Mouse (Mus musculus) CH12.LX (cell line): ENCODE data around the gene Rpp14. TPM values are rescaled to one million over a fixed set of nuclear protein-coding genes. Genes with fewer than 3 reads are reported as not detected.

ENCODE experiments used
- DNase-seq: peaks from one replicate; pipeline ENCODE4 v3.0.0-alpha.2; 2013; ENCODE audit errors: extremely low read depth
- H3K27ac ChIP-seq: 2 replicates; pipeline ENCODE4 v1.5.1; 2012; ENCODE audit warnings: low read depth, mild to moderate bottlenecking, control low read depth, moderate library complexity; ENCODE audit not compliant: insufficient read depth
- H3K27me3 ChIP-seq: replicated peaks from 2 replicates; pipeline ENCODE3; 2012; ENCODE audit warnings: inconsistent platforms
- H3K36me3 ChIP-seq, 2 experiments: replicated peaks in 1 of 2; 2 replicates each; pipeline versions ENCODE3 to v1.6.1; 2012; ENCODE audit warnings: inconsistent platforms in 1 of 2, low read length in 1 of 2, mild to moderate bottlenecking in 1 of 2, mixed read lengths in 1 of 2, moderate library complexity in 1 of 2; ENCODE audit not compliant: control insufficient read depth in 1 of 2, insufficient read depth in 1 of 2
- H3K4me1 ChIP-seq, 2 experiments: 2 replicates each; pipeline ENCODE4 v1.6.1; 2012; ENCODE audit warnings: inconsistent platforms in 1 of 2, moderate library complexity in 1 of 2; ENCODE audit not compliant: insufficient read depth in 2 of 2, control insufficient read depth in 1 of 2
- H3K4me2 ChIP-seq: 2 replicates; pipeline ENCODE4 v1.6.1; 2012; ENCODE audit warnings: low read depth, mild to moderate bottlenecking, control low read depth; ENCODE audit not compliant: poor library complexity, insufficient read depth, severe bottlenecking
- H3K4me3 ChIP-seq, 3 experiments: fragments of 150-350 bp in 1 of 3; sonication (generic) in 1 of 3; replicated peaks in 1 of 3; 2 replicates each; pipeline versions ENCODE3 to v1.5.1; 2011 to 2012; ENCODE audit warnings: low read depth in 2 of 3, low read length in 2 of 3, mild to moderate bottlenecking in 2 of 3, moderate library complexity in 2 of 3, control low read depth in 1 of 3, improper control_type of control experiment in 1 of 3, inconsistent platforms in 1 of 3, mixed read lengths in 1 of 3; ENCODE audit not compliant: poor library complexity in 1 of 3
- H3K79me2 ChIP-seq: replicated peaks from 2 replicates; pipeline ENCODE4 v1.6.1; 2012; ENCODE audit warnings: mild to moderate bottlenecking, moderate library complexity; ENCODE audit not compliant: control insufficient read depth, poor library complexity, insufficient read depth, severe bottlenecking; ENCODE audit errors: extremely low read depth
- H3K9ac ChIP-seq: 2 replicates; pipeline ENCODE4 v1.6.1; 2012; ENCODE audit warnings: low read depth, mild to moderate bottlenecking, control low read depth, moderate library complexity; ENCODE audit not compliant: insufficient read depth
- H3K9me3 ChIP-seq: replicated peaks from 2 replicates; pipeline ENCODE3; 2012; ENCODE audit warnings: low read length, inconsistent platforms, mixed read lengths
- BHLHE40 ChIP-seq: IDR thresholded peaks from 2 replicates; pipeline ENCODE4 v1.6.1; 2011; ENCODE audit warnings: mild to moderate bottlenecking, low read depth, low read length, improper control_type of control experiment
- CHD1 ChIP-seq: IDR thresholded peaks from 2 replicates; pipeline ENCODE4 v1.6.1; 2012; ENCODE audit warnings: low read depth, low read length, improper control_type of control experiment, inconsistent platforms
- CTCF ChIP-seq, 2 experiments: IDR thresholded peaks in 1 of 2; conservative IDR thresholded peaks in 1 of 2; 2 replicates each; pipeline ENCODE4 v1.5.1; 2011 to 2012; ENCODE audit warnings: low read depth in 2 of 2, low read length in 2 of 2, improper control_type of control experiment in 1 of 2, inconsistent platforms in 1 of 2, mild to moderate bottlenecking in 1 of 2, moderate library complexity in 1 of 2
- E2F4 ChIP-seq: IDR thresholded peaks from 2 replicates; pipeline ENCODE4 v1.6.1; 2011; ENCODE audit warnings: low read depth, low read length, improper control_type of control experiment; ENCODE audit not compliant: insufficient replicate concordance
- ELF1 ChIP-seq: IDR thresholded peaks from 2 replicates; pipeline ENCODE4 v1.6.1; 2014; ENCODE audit warnings: low read depth, mild to moderate bottlenecking, inconsistent platforms, low read length, improper control_type of control experiment
- EP300 ChIP-seq: IDR thresholded peaks from 2 replicates; pipeline ENCODE4 v1.6.1; 2011; ENCODE audit warnings: low read length, improper control_type of control experiment
- HCFC1 ChIP-seq: IDR thresholded peaks from 2 replicates; pipeline ENCODE4 v1.6.1; 2012; ENCODE audit warnings: low read depth, mild to moderate bottlenecking, inconsistent platforms, low read length, improper control_type of control experiment
- IRF4 ChIP-seq: IDR thresholded peaks from 2 replicates; pipeline ENCODE4 v1.6.1; 2014; ENCODE audit warnings: low read depth, mild to moderate bottlenecking, inconsistent platforms, low read length, improper control_type of control experiment
- JUN ChIP-seq: IDR thresholded peaks from 2 replicates; pipeline ENCODE4 v1.6.1; 2011; ENCODE audit warnings: low read depth, mild to moderate bottlenecking, low read length, improper control_type of control experiment, moderate library complexity; ENCODE audit not compliant: insufficient read depth
- MAFK ChIP-seq: IDR thresholded peaks from 2 replicates; pipeline ENCODE4 v1.6.1; 2011; ENCODE audit warnings: low read length, improper control_type of control experiment; ENCODE audit not compliant: insufficient replicate concordance
- MAX ChIP-seq: IDR thresholded peaks from 2 replicates; pipeline ENCODE4 v1.6.1; 2011; ENCODE audit warnings: low read length, improper control_type of control experiment
- MAZ ChIP-seq: IDR thresholded peaks from 2 replicates; pipeline ENCODE4 v1.6.1; 2012; ENCODE audit warnings: low read depth, mild to moderate bottlenecking, inconsistent platforms, low read length, improper control_type of control experiment, moderate library complexity
- MEF2A ChIP-seq: IDR thresholded peaks from 2 replicates; pipeline ENCODE4 v1.6.1; 2014; ENCODE audit warnings: low read depth, mild to moderate bottlenecking, inconsistent platforms, low read length, improper control_type of control experiment, borderline replicate concordance
- MYC ChIP-seq: IDR thresholded peaks from 2 replicates; pipeline ENCODE4 v1.6.1; 2011; ENCODE audit warnings: low read depth, mild to moderate bottlenecking, improper control_type of control experiment, low read length
- NRF1 ChIP-seq: IDR thresholded peaks from 2 replicates; pipeline ENCODE4 v1.6.1; 2014; ENCODE audit warnings: low read depth, mild to moderate bottlenecking, inconsistent platforms, low read length, improper control_type of control experiment, moderate library complexity
- PAX5 ChIP-seq: IDR thresholded peaks from 2 replicates; pipeline ENCODE4 v1.6.1; 2012; ENCODE audit warnings: low read length, inconsistent platforms, mixed read lengths
- POLR2A ChIP-seq: IDR thresholded peaks from 2 replicates; pipeline ENCODE4 v1.6.1; 2011; ENCODE audit warnings: low read depth, mild to moderate bottlenecking, improper control_type of control experiment, low read length
- RCOR1 ChIP-seq: conservative IDR thresholded peaks from 2 replicates; pipeline ENCODE4 v1.6.1; 2012; ENCODE audit warnings: low read depth, mild to moderate bottlenecking, inconsistent platforms, low read length, improper control_type of control experiment
- SIN3A ChIP-seq: IDR thresholded peaks from 2 replicates; pipeline ENCODE4 v1.6.1; 2012; ENCODE audit warnings: low read length, improper control_type of control experiment, inconsistent platforms
- TBP ChIP-seq: conservative IDR thresholded peaks from 2 replicates; pipeline ENCODE4 v1.6.1; 2011; ENCODE audit warnings: low read depth, low read length, improper control_type of control experiment
- TCF12 ChIP-seq: IDR thresholded peaks from 2 replicates; pipeline ENCODE4 v1.6.1; 2014; ENCODE audit warnings: low read depth, mild to moderate bottlenecking, inconsistent platforms, low read length, improper control_type of control experiment
- UBTF ChIP-seq: IDR thresholded peaks from 2 replicates; pipeline ENCODE4 v1.6.1; 2012; ENCODE audit warnings: low read depth, mild to moderate bottlenecking, inconsistent platforms, low read length, improper control_type of control experiment, moderate library complexity
- USF1 ChIP-seq: IDR thresholded peaks from 2 replicates; pipeline ENCODE4 v1.6.1; 2014; ENCODE audit warnings: low read depth, mild to moderate bottlenecking, inconsistent platforms, low read length, improper control_type of control experiment
- USF2 ChIP-seq: conservative IDR thresholded peaks from 2 replicates; pipeline ENCODE4 v1.6.1; 2011; ENCODE audit warnings: low read depth, low read length, improper control_type of control experiment
- ZC3H11A ChIP-seq: IDR thresholded peaks from 2 replicates; pipeline ENCODE4 v1.6.1; 2012; ENCODE audit warnings: low read depth, mild to moderate bottlenecking, inconsistent platforms, low read length, improper control_type of control experiment
- dilution Hi-C: fragments of 300-500 bp; cut with MboI; formaldehyde crosslinking; loops from 2 replicates; pipeline ENCODE4 v1.14.3; 2020; ENCODE audit warnings: low sequenced_read_pairs; ENCODE audit not compliant: extremely low pct_unique_long_range_greater_than_20kb, extremely low pct_ligation_motif_present
- in situ Hi-C: fragments of 300-500 bp; cut with MboI; formaldehyde crosslinking; loops from 3 replicates; pipeline ENCODE4 v1.14.3; 2019; ENCODE audit warnings: low sequenced_read_pairs, low pct_ligation_motif_present, low pct_unique_long_range_greater_than_20kb, mixed read lengths
- polyA plus RNA-seq: library from polyadenylated mRNA; unstranded; fragments of >175 nt; gene quantifications from 2 replicates; pipeline ENCODE4 v1.2.1, GENCODE M21; 2012; ENCODE audit warnings: low read depth; ENCODE audit not compliant: insufficient read length
- total RNA-seq, 2 experiments: library from RNA; depleted of rRNA; stranded (reverse); fragments of 300-350 nt in 1 of 2; fragments of >200 nt in 1 of 2; gene quantifications; 2 replicates each; pipeline ENCODE4 v1.2.3; 2012 to 2014

Rpp14 gene
- total and polyA plus RNA-seq, 3 experiments, result 32.4 to 140 (median 101) TPM

DNA sequence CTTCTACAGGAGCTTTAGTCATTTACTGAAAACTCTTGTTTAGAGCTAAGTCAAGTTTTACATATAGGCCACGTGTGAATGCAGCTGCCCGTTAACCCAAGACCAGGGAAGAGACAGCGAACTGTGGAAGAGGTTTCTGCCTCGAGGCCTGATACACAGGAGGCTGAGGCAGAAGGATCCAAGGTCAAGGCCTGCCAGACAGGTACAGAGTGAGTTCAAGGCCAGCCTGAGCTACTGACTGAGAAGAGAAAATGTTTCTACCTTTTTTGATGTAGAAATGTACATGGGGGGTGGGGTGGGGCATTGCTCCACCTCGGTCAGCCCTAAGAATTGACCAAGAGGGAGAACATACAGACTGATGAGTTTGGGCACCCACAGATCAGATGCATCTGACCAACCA is 24.1 kb upstream of the Rpp14 start:
- peaks cover 25 to 58% of the 10 kb centered on the region in 2 experiments for H3K36me3 ChIP-seq
- H3K9ac ChIP-seq, result no peak overlapping the region
- no peak for DNase-seq
- H3K79me2 ChIP-seq, result 0 out of 2 replicates have a peak, but pooled peaks cover 1% of the 10 kb centered on the region
- TF ChIP-seq ZC3H11A, result no peak
- TF ChIP-seq PAX5, result no peak
- TF ChIP-seq NRF1, result no peak
- no peak for TF ChIP-seq EP300
- TF ChIP-seq JUN, result no peak
- no peak for TF ChIP-seq E2F4
- TF ChIP-seq UBTF, result no peak
- no peak for TF ChIP-seq MAZ
- TF ChIP-seq MYC, result no peak
- TF ChIP-seq POLR2A, result no peak
- H3K9me3 ChIP-seq, result no peaks in the 10 kb centered on the region
- dilution Hi-C loops (no loop called here), in situ Hi-C loops (no loop called here)
- H3K4me3 ChIP-seq, result no peak overlapping the region
- H3K27me3 ChIP-seq, result no peaks in the 10 kb centered on the region
- H3K27ac ChIP-seq, result no peak overlapping the region
- peaks cover 0 to 9% of the 10 kb centered on the region in 2 experiments; a peak in 2 of 4 replicates for H3K4me1 ChIP-seq
- H3K4me2 ChIP-seq, result no peak overlapping the region

DNA sequence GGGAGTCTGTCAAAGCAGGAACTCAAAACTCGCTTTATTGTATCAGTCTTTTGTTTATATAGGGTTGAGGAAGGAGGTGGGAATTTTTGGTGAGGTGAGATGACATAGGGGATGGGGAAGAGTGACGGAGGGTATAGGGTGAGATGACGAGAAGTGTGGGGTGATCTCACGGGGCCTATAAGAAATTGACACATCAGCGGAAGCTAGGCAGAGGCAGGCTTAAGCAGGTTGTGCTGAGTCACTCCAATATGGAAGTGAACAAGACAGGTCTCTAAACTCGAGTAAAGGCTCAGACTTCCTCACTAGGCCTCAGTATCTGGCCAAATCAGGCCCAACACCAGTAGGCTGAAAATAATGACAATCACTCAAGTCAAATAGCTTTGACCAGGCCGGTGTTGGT is 20.2 kb upstream of the Rpp14 start:
- no peak overlapping the region for H3K27ac ChIP-seq
- dilution Hi-C loops, result no loop called here
- no peak overlapping the region for H3K4me3 ChIP-seq
- H3K9me3 ChIP-seq, result no peaks in the 10 kb centered on the region
- no peaks in the 10 kb centered on the region for H3K79me2 ChIP-seq
- peaks cover 6 to 26% of the 10 kb centered on the region in 2 experiments for H3K36me3 ChIP-seq
- peak; percentile 53 for DNase-seq
- no peak for TF ChIP-seq HCFC1
- no peak for TF ChIP-seq ELF1
- TF ChIP-seq MAFK, result peak; percentile 78
- H3K4me2 ChIP-seq, result no peak overlapping the region
- peaks cover 3 to 32% of the 10 kb centered on the region in 2 experiments; a peak in 3 of 4 replicates for H3K4me1 ChIP-seq
- in situ Hi-C loops, result no loop called here
- no peak overlapping the region for H3K9ac ChIP-seq
- no peaks in the 10 kb centered on the region for H3K27me3 ChIP-seq

DNA sequence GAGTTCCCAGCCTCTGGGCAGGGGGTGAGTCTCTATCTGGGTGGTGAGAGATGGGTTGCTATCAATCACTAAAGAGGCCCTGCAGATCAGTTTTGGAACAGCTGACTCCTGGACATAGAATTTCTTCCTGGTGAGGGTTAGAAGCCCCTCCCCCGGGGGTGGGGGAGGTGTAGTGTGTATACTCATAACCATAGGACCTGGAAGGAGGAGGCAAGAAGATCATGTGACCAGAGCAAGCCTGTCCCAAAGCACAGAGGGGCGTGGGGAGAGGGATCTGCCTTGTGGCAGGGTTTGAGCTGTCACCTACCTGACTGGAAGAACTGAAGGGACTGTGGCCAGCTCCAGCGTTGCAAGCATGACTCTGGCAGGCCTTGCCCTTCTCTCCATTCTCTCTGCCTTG is 18.1 kb upstream of the Rpp14 start:
- in situ Hi-C loops (no loop called here), dilution Hi-C loops (no loop called here)
- Histone ChIP-seq H3K4me1 (peaks cover 3 to 32% of the 10 kb centered on the region in 2 experiments; a peak in 3 of 4 replicates), H3K27ac (no peak overlapping the region), H3K79me2 (no peaks in the 10 kb centered on the region), H3K4me3 (no peak overlapping the region), H3K27me3 (no peaks in the 10 kb centered on the region), H3K9me3 (no peaks in the 10 kb centered on the region), H3K4me2 (peak overlapping the region; percentile 16; the same call in 1 of the 2 replicates), H3K36me3 (peaks cover 0 to 6% of the 10 kb centered on the region in 2 experiments), H3K9ac (0 out of 2 replicates have a peak overlapping the region, but pooled peaks have one; percentile 1)
- DNase-seq, result peak; percentile 95
- no peak for TF ChIP-seq JUN
- TF ChIP-seq NRF1, result no peak
- TF ChIP-seq BHLHE40, result peak; percentile 47; the same call in 1 of the 2 replicates
- TF ChIP-seq IRF4, result peak; percentile 80
- TF ChIP-seq PAX5, result no peak
- TF ChIP-seq ZC3H11A, result no peak
- no peak for TF ChIP-seq TBP
- TF ChIP-seq MEF2A, result peak; percentile 39; the same call in 1 of the 2 replicates
- TF ChIP-seq CHD1, result no peak
- no peak for TF ChIP-seq UBTF
- peak; percentile 40 for TF ChIP-seq EP300
- no peak for TF ChIP-seq RCOR1
- no peak for TF ChIP-seq E2F4
- peak; percentile 81 for TF ChIP-seq USF2
- peak; percentile 85 for TF ChIP-seq USF1
- TF ChIP-seq MAX, result peak; percentile 81; the same call in 1 of the 2 replicates
- TF ChIP-seq TCF12, result no peak
- peak; percentile 56; the same call in 1 of the 2 replicates for TF ChIP-seq SIN3A
- no peak for TF ChIP-seq CTCF (conservative IDR thresholded peaks at IDR 0.05 in 1 of 2, IDR thresholded peaks at IDR 0.05 in 1 of 2; ENCODE audit: low read depth in 2 of 2, low read length in 2 of 2)
